Mouse (Mus musculus) cerebellum, adult 9-10 months (tissue): Measurements from ENCODE around the gene Gm3327.
"Not testable (repeated sequence)": the region's sequence is repeated elsewhere in the genome, so short reads cannot be mapped to it uniquely, and the experiment has no call there.

Source experiments
- DNase-seq: peaks from one replicate; pipeline ENCODE4 v3.0.0; 2022

Gm3327 gene

DNA sequence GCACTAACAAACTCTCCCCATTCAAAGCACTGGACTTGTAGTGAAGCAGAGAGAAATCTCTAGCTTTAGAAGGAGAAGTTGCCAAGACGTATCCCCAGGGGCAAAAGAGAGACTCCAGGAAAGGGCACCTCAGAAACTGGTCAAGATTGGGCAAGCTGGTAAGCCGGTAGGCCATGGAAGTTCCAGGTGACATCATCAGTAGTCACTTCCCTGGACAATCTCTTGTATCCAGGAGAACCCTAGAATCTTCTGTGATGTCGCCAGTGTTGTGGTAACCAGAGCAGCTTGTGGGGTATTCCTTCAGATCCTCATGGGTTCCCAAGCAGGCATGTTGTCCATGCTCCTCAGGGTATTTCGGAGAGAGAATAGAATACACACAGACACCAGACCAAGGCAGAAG is at the start of gene Gm3327:
Gm3327 (plus strand) TSS at position 301 of the 400 bp plus-strand sequence.
- not testable (repeated sequence) for DNase-seq

DNA sequence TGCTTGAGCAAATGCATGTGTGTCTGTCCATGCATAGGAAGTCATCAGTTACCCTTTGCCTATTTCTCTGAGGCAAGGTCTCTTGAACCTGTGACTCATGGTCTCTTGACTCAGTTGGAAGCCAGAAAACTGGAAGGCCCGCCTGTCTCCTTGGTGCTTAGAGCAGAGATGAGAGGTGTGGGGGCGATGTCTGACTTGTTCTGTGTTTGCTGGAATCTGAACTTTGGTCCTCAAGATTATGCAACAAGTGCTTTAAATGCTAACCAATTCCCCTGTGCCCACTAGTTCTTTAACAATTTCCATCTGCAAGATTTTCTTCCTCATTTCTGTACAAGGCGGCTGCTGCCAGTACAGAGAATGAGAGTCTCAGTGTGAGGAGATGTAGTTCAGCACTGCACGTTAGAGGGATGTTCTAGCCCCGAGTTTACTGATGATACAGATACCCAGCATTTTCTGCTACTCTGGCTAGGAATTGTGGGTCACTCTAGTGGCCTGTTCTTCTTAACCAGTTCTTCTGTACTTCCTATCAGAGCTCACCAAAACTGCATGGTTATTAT is 45.8 kb upstream of the Gm3327 start:
- not testable (repeated sequence) for DNase-seq

DNA sequence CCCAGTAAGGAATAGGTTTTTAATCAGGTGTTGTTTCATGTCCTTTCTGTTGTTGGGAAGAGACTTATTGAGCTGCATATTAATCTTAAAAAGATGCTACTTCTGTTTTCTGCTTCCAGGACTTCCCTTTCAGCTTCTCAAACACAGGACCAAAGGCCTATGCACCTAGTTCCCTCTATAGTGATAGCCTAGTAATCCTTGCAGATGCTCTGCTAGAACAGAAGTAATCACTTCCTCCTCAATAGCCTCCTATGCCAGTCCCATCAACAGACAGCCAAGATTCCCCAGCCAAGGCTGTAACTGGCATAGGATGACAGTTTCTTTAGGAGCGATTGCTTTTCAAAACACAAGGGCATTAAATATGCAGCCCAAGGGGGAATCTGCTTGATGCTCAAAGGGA is 37.1 kb upstream of the Gm3327 start:
- DNase-seq: not testable (repeated sequence)

DNA sequence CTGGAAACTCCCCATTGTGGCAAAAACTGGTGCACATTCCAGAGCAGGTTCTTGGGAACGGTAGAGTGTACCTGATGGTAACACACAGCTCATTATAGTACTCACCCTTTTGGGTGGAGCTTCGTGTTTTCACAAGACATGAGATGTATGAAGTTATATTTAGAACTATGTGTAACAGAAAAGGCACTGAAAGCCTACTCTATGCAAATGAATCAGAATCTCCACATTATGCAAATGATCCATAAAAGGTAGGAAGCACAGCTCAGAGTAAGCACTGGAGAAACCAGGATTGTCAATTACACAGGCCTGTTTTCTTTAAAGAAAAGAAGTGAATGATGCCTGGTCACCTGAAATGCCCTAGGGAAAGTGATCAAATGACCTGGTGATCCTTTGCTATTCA is 36.1 kb upstream of the Gm3327 start:
- not testable (repeated sequence) for DNase-seq

DNA sequence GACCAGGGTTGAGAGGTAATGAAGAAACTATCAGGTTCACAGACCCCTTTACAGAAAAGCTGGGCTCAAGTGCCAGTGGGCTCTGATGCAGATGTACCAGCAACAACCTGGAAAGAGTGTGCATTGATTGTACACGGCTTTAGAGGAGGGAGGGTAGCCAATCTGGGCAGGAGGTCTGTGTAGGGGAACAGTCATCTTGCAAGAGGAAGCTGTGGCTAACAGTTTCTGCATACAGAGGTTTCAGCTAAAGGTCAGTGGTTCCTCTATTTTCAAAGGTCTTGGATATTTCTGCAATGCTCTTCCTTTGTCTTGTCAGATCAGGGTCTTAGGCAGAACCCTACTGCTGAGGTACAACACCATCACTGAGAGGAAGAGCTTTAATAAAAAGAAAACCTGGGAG is 32.1 kb upstream of the Gm3327 start:
- not testable (repeated sequence) for DNase-seq

DNA sequence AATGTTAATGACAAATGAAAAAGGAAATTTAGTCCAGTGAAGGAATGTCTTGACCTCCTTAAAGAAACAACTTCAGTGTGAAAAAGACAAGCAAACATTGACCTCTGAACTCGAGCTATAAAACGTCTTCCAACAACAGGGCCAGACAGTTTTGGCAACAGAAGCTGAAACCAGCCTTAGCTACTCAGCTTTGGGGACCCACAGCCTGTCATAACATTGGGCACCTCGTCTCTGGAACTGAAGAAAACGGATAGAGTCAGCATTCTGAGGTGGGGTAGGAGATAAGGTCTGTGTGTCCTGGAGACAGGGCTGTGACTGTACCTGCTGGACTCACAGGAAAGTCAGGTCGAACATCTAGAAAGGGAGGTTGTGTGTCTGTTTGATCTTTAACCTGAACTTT is 29.2 kb upstream of the Gm3327 start:
- DNase-seq: not testable (repeated sequence)

DNA sequence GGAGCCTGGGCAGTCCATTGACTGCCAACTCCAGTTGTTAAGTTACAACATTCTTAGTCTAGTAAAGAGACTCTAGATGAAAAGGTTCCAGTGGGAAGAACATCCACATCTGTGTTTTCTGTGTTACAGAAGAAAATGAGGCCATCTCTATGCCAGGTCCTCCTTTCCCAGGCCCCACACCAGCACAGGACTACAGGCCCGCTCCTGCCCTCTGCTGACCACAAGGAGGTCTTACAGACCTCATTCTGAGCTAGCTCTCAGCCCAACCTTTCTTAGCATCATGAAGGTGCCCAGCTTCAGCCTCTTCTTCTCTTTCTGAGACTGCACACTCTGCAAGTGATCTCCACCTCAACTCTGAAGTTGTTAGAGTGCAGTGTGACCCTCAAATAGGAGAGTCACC is 23.6 kb upstream of the Gm3327 start:
- DNase-seq: not testable (repeated sequence)

DNA sequence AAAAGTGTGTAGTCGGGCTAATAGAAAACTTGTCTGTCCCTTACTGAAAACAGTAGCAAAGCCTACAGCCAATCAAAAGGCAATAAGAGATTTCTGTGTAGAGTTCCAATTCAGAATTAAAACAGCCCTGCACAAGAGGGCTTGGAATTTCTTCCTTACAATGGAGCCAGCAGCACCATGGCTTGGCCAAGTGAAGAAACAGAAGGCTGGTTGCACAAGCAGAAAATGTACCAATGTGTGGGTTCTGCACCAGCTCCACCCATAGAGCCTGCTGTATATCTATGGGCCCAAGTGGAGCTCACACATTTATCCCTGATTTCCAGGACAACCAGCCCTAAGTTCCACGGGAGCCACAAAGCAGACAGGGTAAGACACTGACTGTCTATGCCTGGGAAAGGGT is 21.3 kb upstream of the Gm3327 start, which contains the start of gene Ear2:
Ear2 (plus strand) TSS at position 301 of the 400 bp plus-strand sequence.
- DNase-seq: not testable (repeated sequence)

DNA sequence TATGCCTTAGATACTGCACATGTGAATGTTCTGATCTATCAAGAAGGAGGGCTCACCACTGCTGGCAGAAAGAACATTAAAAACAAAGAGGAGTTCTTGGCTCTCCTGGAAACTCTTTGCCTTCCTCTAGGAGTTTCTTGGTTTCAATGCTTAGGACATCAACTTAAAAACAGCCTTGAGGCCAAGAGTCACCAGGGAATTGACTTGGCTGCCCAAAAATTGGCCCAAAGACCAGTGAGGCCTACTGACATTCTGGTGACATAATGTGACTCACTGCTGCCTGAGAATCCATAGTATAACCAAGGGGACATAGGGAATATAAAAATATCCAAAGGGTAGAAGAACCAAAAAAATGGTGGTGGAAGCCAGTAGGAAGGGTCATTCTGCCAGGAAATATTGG is 12.7 kb upstream of the Gm3327 start:
- DNase-seq: no peak
